Mouse (Mus musculus): ENCODE results near the gene Trim25. TPM values are rescaled to one million over a fixed set of nuclear protein-coding genes. Genes with fewer than 3 reads are reported as not detected.

Trim25 gene
- total and polyA plus RNA-seq, 3 experiments, result 6.1 to 41.2 (median 19.5) TPM

DNA sequence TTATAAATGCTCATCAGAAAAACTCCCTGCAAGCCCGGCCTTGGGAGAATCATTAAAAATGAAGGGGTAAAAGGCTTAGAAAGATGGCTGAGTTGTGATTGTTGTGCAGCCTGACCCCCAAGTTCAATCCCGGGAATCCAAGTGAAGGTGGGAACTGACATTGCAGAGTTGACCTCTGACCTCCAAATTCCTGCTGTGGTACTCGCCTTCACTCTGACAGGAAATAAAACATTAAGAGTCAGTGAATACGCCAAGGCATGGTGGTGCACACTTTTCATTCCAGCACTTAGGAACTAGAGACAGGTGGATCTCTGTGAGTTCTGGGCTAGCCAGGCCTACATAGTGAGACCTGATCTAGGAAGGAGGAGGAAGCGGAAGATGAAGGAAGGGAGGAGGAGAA lies 6.3 kb downstream of the Trim25 start:
- in situ Hi-C loops (cut with MboI; ENCODE audit: low pct_ligation_motif_present, low pct_unique_long_range_greater_than_20kb, low sequenced_read_pairs), result no loop called here
- no peaks in the 10 kb centered on the region for H3K27me3 ChIP-seq (replicated peaks)
- H3K9ac ChIP-seq (ENCODE audit: insufficient read depth, low read depth), result no peak overlapping the region
- peaks cover 29 to 88% of the 10 kb centered on the region in 2 experiments for H3K36me3 ChIP-seq (replicated peaks in 1 of 2; ENCODE audit: control insufficient read depth in 1 of 2, insufficient read depth in 1 of 2, low read length in 1 of 2)
- DNase-seq (ENCODE audit: extremely low read depth), result no peak
- no peak for TF ChIP-seq PAX5 (IDR thresholded peaks at IDR 0.05; ENCODE audit: low read length)
- no peak for TF ChIP-seq POLR2AphosphoS2 (IDR thresholded peaks at IDR 0.05; ENCODE audit: low read depth, low read length)
- no peak for TF ChIP-seq USF1 (IDR thresholded peaks at IDR 0.05; ENCODE audit: low read depth, low read length)
- TF ChIP-seq MAZ (IDR thresholded peaks at IDR 0.05; ENCODE audit: low read depth, low read length), result no peak
- TF ChIP-seq SMC3 (IDR thresholded peaks at IDR 0.05; ENCODE audit: low read depth, low read length), result no peak
- TF ChIP-seq MXI1 (IDR thresholded peaks at IDR 0.05; ENCODE audit: low read depth, low read length), result no peak
- TF ChIP-seq ZNF384 (IDR thresholded peaks at IDR 0.05; ENCODE audit: low read depth, low read length), result no peak
- no peak for TF ChIP-seq RCOR1 (conservative IDR thresholded peaks at IDR 0.05; ENCODE audit: low read depth, low read length)
- TF ChIP-seq E2F4 (IDR thresholded peaks at IDR 0.05; ENCODE audit: insufficient replicate concordance, low read depth, low read length), result no peak
- TF ChIP-seq NELFE (IDR thresholded peaks at IDR 0.05; ENCODE audit: low read depth, low read length), result no peak
- no peak for TF ChIP-seq MAFK (IDR thresholded peaks at IDR 0.05; ENCODE audit: insufficient replicate concordance, low read length)
- no peak for TF ChIP-seq CHD2 (IDR thresholded peaks at IDR 0.05; ENCODE audit: low read length)
- no peak for TF ChIP-seq ETS1 (conservative IDR thresholded peaks at IDR 0.05; ENCODE audit: low read depth, low read length)
- TF ChIP-seq CHD1 (IDR thresholded peaks at IDR 0.05; ENCODE audit: low read depth, low read length), result no peak
- H3K27ac ChIP-seq (ENCODE audit: insufficient read depth, low read depth), result no peak overlapping the region
- H3K4me1 ChIP-seq (ENCODE audit: control insufficient read depth in 1 of 2, insufficient read depth in 2 of 2), result peaks cover 30 to 69% of the 10 kb centered on the region in 2 experiments
- no peak overlapping the region for H3K4me2 ChIP-seq (ENCODE audit: insufficient read depth, low read depth, poor library complexity, severe bottlenecking)
- no peaks in the 10 kb centered on the region for H3K9me3 ChIP-seq (replicated peaks; ENCODE audit: low read length)
- H3K79me2 ChIP-seq (replicated peaks; ENCODE audit: control insufficient read depth, extremely low read depth, insufficient read depth, poor library complexity, severe bottlenecking), result peaks cover 28% of the 10 kb centered on the region
- dilution Hi-C loops (cut with MboI; ENCODE audit: extremely low pct_ligation_motif_present, extremely low pct_unique_long_range_greater_than_20kb, low sequenced_read_pairs), result no loop called here
- no peak overlapping the region for H3K4me3 ChIP-seq (replicated peaks in 1 of 3; ENCODE audit: low read depth in 2 of 3, low read length in 2 of 3, poor library complexity in 1 of 3)

DNA sequence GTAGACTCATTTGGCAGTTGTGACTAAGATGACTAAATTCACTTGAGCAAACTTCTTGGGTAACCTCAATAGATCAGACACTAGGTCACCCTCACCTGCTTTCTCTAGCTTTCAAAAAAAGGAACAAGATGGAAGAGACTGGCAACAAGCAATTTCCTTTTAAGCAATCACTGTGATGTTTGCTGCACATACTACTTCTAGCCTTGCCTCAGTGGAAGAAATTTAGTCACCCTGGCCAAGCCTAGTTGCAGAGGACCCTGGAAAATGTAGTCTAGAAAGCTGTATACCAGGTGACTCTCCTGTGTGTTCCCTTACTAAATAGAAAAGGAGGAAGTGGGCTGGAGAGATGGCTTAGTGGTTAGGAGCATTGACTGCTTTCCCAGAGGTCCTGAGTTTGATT lies 7.2 kb downstream of the Trim25 start:
- in situ Hi-C loops (cut with MboI; ENCODE audit: low pct_ligation_motif_present, low pct_unique_long_range_greater_than_20kb, low sequenced_read_pairs), result no loop called here
- H3K4me2 ChIP-seq (ENCODE audit: insufficient read depth, low read depth, poor library complexity, severe bottlenecking), result no peak overlapping the region
- H3K27ac ChIP-seq (ENCODE audit: insufficient read depth, low read depth), result no peak overlapping the region
- H3K9me3 ChIP-seq (replicated peaks; ENCODE audit: low read length), result no peaks in the 10 kb centered on the region
- no peaks in the 10 kb centered on the region for H3K27me3 ChIP-seq (replicated peaks)
- H3K4me1 ChIP-seq (ENCODE audit: control insufficient read depth in 1 of 2, insufficient read depth in 2 of 2), result peaks cover 25 to 60% of the 10 kb centered on the region in 2 experiments
- H3K36me3 ChIP-seq (replicated peaks in 1 of 2; ENCODE audit: control insufficient read depth in 1 of 2, insufficient read depth in 1 of 2, low read length in 1 of 2), result peaks cover 38 to 91% of the 10 kb centered on the region in 2 experiments
- TF ChIP-seq MAFK (IDR thresholded peaks at IDR 0.05; ENCODE audit: insufficient replicate concordance, low read length) (no peak), ZKSCAN1 (IDR thresholded peaks at IDR 0.05; ENCODE audit: borderline replicate concordance, low read depth, low read length) (no peak), ZNF384 (IDR thresholded peaks at IDR 0.05; ENCODE audit: low read depth, low read length) (no peak), CTCF (conservative IDR thresholded peaks at IDR 0.05 in 1 of 2, IDR thresholded peaks at IDR 0.05 in 1 of 2; ENCODE audit: low read depth in 2 of 2, low read length in 2 of 2) (no peak), CHD2 (IDR thresholded peaks at IDR 0.05; ENCODE audit: low read length) (no peak), RCOR1 (conservative IDR thresholded peaks at IDR 0.05; ENCODE audit: low read depth, low read length) (no peak), ELF1 (IDR thresholded peaks at IDR 0.05; ENCODE audit: low read depth, low read length) (no peak), E2F4 (IDR thresholded peaks at IDR 0.05; ENCODE audit: insufficient replicate concordance, low read depth, low read length) (no peak), MAZ (IDR thresholded peaks at IDR 0.05; ENCODE audit: low read depth, low read length) (no peak), EP300 (IDR thresholded peaks at IDR 0.05; ENCODE audit: low read length) (no peak), ZMIZ1 (IDR thresholded peaks at IDR 0.05; ENCODE audit: low read depth, low read length) (no peak), JUND (conservative IDR thresholded peaks at IDR 0.05; ENCODE audit: low read depth, low read length) (no peak), RAD21 (IDR thresholded peaks at IDR 0.05; ENCODE audit: low read depth, low read length) (no peak), NELFE (IDR thresholded peaks at IDR 0.05; ENCODE audit: low read depth, low read length) (no peak), USF2 (conservative IDR thresholded peaks at IDR 0.05; ENCODE audit: low read depth, low read length) (no peak), TCF12 (IDR thresholded peaks at IDR 0.05; ENCODE audit: low read depth, low read length) (no peak), MYC (IDR thresholded peaks at IDR 0.05; ENCODE audit: low read depth, low read length) (no peak), IRF4 (IDR thresholded peaks at IDR 0.05; ENCODE audit: low read depth, low read length) (no peak), MXI1 (IDR thresholded peaks at IDR 0.05; ENCODE audit: low read depth, low read length) (no peak), NRF1 (IDR thresholded peaks at IDR 0.05; ENCODE audit: low read depth, low read length) (no peak)
- no peak overlapping the region for H3K4me3 ChIP-seq (replicated peaks in 1 of 3; ENCODE audit: low read depth in 2 of 3, low read length in 2 of 3, poor library complexity in 1 of 3)
- dilution Hi-C loops (cut with MboI; ENCODE audit: extremely low pct_ligation_motif_present, extremely low pct_unique_long_range_greater_than_20kb, low sequenced_read_pairs), result no loop called here
- no peak overlapping the region for H3K9ac ChIP-seq (ENCODE audit: insufficient read depth, low read depth)
- peaks cover 19% of the 10 kb centered on the region for H3K79me2 ChIP-seq (replicated peaks; ENCODE audit: control insufficient read depth, extremely low read depth, insufficient read depth, poor library complexity, severe bottlenecking)
- DNase-seq (ENCODE audit: extremely low read depth), result no peak
